Mouse (Mus musculus) kidney, adult 2 months (tissue): ENCODE results near the gene Rras2. TPM values are rescaled to one million over a fixed set of nuclear protein-coding genes. Genes with fewer than 3 reads are reported as not detected.

Experiments used
- DNase-seq: peaks from one replicate; pipeline ENCODE4 v3.0.0; 2021
- H3K27ac ChIP-seq: fragments of 200-500 bp; 2 replicates; pipeline ENCODE4 v1.5.1; 2012; ENCODE audit warnings: low read depth, low read length, control low read depth, inconsistent platforms; ENCODE audit not compliant: insufficient read depth
- H3K27me3 ChIP-seq: fragments of 200-500 bp; replicated peaks from 2 replicates; pipeline ENCODE4 v1.6.1; 2012; ENCODE audit warnings: mild to moderate bottlenecking, moderate library complexity, low read length, inconsistent platforms; ENCODE audit not compliant: control insufficient read depth, insufficient read depth
- H3K36me3 ChIP-seq: fragments of 200-500 bp; 2 replicates; pipeline ENCODE4 v1.6.1; 2012; ENCODE audit warnings: mild to moderate bottlenecking, moderate library complexity, low read length, inconsistent platforms; ENCODE audit not compliant: control insufficient read depth, insufficient read depth
- H3K4me1 ChIP-seq: fragments of 200-500 bp; 2 replicates; pipeline ENCODE4 v1.6.1; 2011; ENCODE audit warnings: low read length; ENCODE audit not compliant: control insufficient read depth, insufficient read depth
- H3K4me3 ChIP-seq: fragments of 200-500 bp; 2 replicates; pipeline ENCODE4 v1.5.1; 2011; ENCODE audit warnings: mild to moderate bottlenecking, low read depth, low read length, control low read depth; ENCODE audit not compliant: insufficient read depth
- CTCF ChIP-seq: fragments of 200-500 bp; conservative IDR thresholded peaks from 2 replicates; pipeline ENCODE4 v1.5.1; 2011; ENCODE audit warnings: low read depth, mild to moderate bottlenecking, control low read depth, low read length, moderate library complexity, mixed read lengths; ENCODE audit not compliant: insufficient read depth, insufficient read length
- POLR2A ChIP-seq: fragments of 200-500 bp; IDR thresholded peaks from one replicate; pipeline ENCODE4 v1.6.1; 2011; ENCODE audit warnings: low read depth, low read length, control low read depth
- WGBS: fragments of 180-500 bp; shearing (Covaris S2); methylation state at CpG from one replicate; pipeline ENCODE4 v1.1.7; 2018; 5-methylcytosine and 5-hydroxymethylcytosine counted together
- polyA plus RNA-seq: library from polyadenylated mRNA; depleted of rRNA; stranded (reverse); fragments of >200 nt; gene quantifications from 2 replicates; pipeline ENCODE4 v1.2.3, GENCODE M21; 2012

Gene Rras2
- polyA plus RNA-seq, 1 experiment: 17.5 TPM

DNA sequence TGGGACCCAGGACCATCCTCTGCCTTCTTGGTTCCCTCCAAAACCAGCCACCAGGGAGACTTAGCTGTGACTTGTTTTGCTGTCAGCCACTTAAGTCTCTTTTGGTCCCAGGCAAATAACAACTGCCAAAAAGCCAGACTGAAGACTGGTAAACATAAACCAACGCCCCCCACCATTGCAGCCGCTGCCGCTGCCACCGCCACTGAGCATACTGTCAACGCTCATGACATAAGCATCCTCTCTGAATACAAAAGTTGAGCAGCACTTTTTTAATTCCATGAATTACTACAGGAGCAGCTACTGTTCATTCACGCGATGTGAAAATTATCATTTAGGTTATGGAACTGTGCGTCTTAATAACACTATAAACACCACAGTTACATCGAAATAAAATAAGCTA is 1.6 kb downstream of the Rras2 start:
- WGBS: 41% methylated on average over 9 of the region's 9 CpGs

GRCm38 (mm10) chr7:114114976-114115375 is 2.6 kb downstream of the Rras2 start:
- H3K4me3 ChIP-seq: no peak overlapping the region
- no peak for TF ChIP-seq CTCF
- no peaks in the 10 kb centered on the region for H3K27me3 ChIP-seq
- DNase-seq: no peak
- 89% methylated on average over 3 of the region's 3 CpGs for WGBS
- no peaks in the 10 kb centered on the region for H3K36me3 ChIP-seq
- no peak overlapping the region for H3K27ac ChIP-seq
- H3K4me1 ChIP-seq: peaks cover 20% of the 10 kb centered on the region; the same call in 1 of the 2 replicates

More for the DNA sequence above, 1.6 kb downstream of the Rras2 start:
- TF ChIP-seq POLR2A: no peak
- TF ChIP-seq CTCF: no peak
- Histone ChIP-seq H3K4me3 (no peak overlapping the region; the same call in 1 of the 2 replicates), H3K36me3 (no peaks in the 10 kb centered on the region), H3K27ac (no peak overlapping the region), H3K4me1 (peaks cover 16% of the 10 kb centered on the region; the same call in 1 of the 2 replicates), H3K27me3 (no peaks in the 10 kb centered on the region)
- DNase-seq: no peak

DNA sequence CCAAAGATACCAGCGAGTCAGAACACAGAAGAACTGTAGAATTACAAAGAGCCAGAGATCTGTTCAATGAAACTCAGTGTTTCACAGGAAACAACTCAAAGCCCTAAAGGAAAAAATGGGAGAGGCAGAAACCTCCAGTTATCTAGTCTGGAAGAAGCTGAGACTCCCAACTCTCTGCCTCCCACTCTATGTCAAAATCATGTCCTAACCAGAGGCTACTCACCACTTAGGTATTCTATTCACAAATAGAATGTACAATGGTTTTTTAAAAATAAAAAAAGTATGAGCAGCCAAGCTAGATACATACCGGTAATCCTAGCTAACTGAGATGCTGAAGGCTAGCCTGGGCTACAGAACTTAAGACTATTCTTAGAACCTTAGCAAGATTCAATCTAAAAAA is 3.3 kb downstream of the Rras2 start:
- H3K36me3 ChIP-seq: no peaks in the 10 kb centered on the region
- no peak overlapping the region for H3K4me3 ChIP-seq
- no peaks in the 10 kb centered on the region for H3K27me3 ChIP-seq
- DNase-seq: no peak
- H3K27ac ChIP-seq: no peak overlapping the region
- peaks cover 24% of the 10 kb centered on the region for H3K4me1 ChIP-seq
- WGBS: 95% methylated on average over 2 of the region's 2 CpGs
- TF ChIP-seq POLR2A: no peak
- TF ChIP-seq CTCF: no peak

- H3K4me3 ChIP-seq: no peak overlapping the region
- TF ChIP-seq POLR2A: no peak
- TF ChIP-seq CTCF: no peak
- H3K27me3 ChIP-seq: no peaks in the 10 kb centered on the region
- H3K27ac ChIP-seq: no peak overlapping the region; the same call in 1 of the 2 replicates
- peaks cover 30% of the 10 kb centered on the region for H3K4me1 ChIP-seq
- peak; percentile 32 for DNase-seq
- no peaks in the 10 kb centered on the region for H3K36me3 ChIP-seq
- WGBS: 58% methylated on average over 2 of the region's 2 CpGs
Measured at GRCm38 (mm10) chr7:114110500-114110899, 7.1 kb downstream of the Rras2 start.

GRCm38 (mm10) chr7:114105886-114106285 is 11.7 kb downstream of the Rras2 start:
- no peaks in the 10 kb centered on the region for H3K27me3 ChIP-seq
- no peak for DNase-seq
- TF ChIP-seq POLR2A (no peak), CTCF (no peak)
- 69% methylated on average over 8 of the region's 8 CpGs for WGBS
- no peaks in the 10 kb centered on the region for H3K36me3 ChIP-seq
- H3K27ac ChIP-seq: no peak overlapping the region
- H3K4me3 ChIP-seq: no peak overlapping the region
- H3K4me1 ChIP-seq: peaks cover 17% of the 10 kb centered on the region

DNA sequence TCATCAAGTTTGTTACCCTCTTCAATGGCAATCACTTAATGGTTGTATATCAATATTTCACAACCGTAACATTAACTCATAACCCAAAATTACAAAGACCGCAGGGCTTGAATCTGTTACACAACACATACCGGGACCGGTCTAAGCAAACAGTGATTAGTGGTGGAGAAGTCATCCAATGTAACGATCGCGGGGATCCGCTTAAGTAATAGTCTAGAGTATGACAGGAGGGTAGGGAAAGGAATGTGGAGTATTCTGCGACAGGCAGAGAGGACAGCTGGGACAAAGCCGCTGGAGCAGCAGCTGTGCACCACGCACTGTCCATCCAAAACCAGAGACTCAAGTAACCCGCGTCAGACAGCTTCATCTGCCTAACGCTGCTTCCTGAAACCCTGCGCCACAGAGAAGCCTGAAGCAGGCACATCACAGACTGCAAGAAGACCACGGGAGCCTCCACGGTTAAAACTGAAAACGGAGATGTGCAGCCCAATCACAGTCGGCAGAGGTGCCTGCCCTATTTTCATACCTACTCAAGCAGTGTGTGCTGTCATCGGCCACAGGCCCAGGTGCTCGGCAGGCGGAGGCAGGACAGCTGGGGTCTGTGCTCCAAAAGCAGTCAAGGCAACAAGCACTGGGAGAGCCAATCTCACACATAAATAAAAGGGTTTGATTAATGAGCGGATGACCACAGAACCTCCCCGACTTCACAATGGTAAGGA is 13.8 kb downstream of the Rras2 start:
- H3K4me1 ChIP-seq: peaks cover 8% of the 10 kb centered on the region
- no peak for TF ChIP-seq POLR2A
- no peak for TF ChIP-seq CTCF
- WGBS: 66% methylated on average over 24 of the region's 24 CpGs
- no peak overlapping the region for H3K4me3 ChIP-seq
- H3K27me3 ChIP-seq: no peaks in the 10 kb centered on the region
- peak; percentile 20 for DNase-seq
- H3K36me3 ChIP-seq: no peaks in the 10 kb centered on the region
- H3K27ac ChIP-seq: no peak overlapping the region

DNA sequence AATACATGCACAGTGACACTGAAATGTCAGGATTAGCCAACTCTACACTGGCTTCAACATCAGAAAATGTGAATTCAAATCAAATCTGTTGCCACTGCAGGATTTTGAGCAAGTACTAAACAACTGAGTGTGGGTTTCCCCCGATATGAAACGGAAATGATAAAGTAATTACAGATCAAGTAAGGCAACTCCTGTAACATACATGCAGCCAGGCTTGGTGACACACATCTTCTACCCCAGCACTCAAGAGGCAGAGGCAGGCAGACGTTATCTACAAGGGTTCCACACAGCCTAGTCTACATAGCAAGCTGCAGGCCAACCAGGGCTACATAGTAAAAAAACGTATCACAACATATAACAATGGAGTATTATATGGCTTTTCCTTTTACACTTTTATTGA is 14.4 kb downstream of the Rras2 start:
- peaks cover 8% of the 10 kb centered on the region for H3K4me1 ChIP-seq
- no peak for DNase-seq
- no peaks in the 10 kb centered on the region for H3K27me3 ChIP-seq
- no peak overlapping the region for H3K4me3 ChIP-seq
- H3K27ac ChIP-seq: no peak overlapping the region
- no peak for TF ChIP-seq POLR2A
- H3K36me3 ChIP-seq: no peaks in the 10 kb centered on the region
- WGBS: 87% methylated on average over 4 of the region's 4 CpGs

DNA sequence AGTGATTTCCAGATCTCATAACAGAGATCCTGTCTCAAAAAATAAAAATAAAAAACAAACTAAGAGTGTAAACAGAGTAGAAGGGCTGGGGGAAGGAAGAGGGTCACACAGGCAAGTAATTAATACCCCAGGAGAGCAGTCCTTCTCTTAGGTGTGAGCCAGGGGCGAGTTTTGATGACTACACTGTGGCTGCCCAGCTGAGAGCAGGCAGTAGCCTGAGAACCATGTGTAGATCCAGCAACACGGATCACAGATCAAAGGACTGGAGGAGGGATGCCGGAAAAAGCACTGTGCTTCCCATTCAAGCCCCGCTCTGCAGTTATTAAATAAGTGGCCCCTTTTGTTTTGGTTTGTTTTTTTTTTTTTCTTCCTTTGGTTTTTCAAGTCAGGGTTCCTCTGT is 15.0 kb downstream of the Rras2 start:
- Histone ChIP-seq H3K36me3 (no peaks in the 10 kb centered on the region), H3K27ac (no peak overlapping the region), H3K4me1 (peaks cover 8% of the 10 kb centered on the region), H3K4me3 (no peak overlapping the region), H3K27me3 (no peaks in the 10 kb centered on the region)
- WGBS: 52% methylated on average over 4 of the region's 4 CpGs
- DNase-seq: no peak
- TF ChIP-seq CTCF (no peak), POLR2A (no peak)
